Mouse (Mus musculus) left cerebral cortex, postnatal 10 days (tissue): ENCODE data around the gene Perm1. TPM values are rescaled to one million over a fixed set of nuclear protein-coding genes. Genes with fewer than 3 reads are reported as not detected.

Experiments used
- DNase-seq, 2 experiments: peaks; one replicate each; pipeline ENCODE4 v3.0.0; 2021 to 2022; ENCODE audit warnings: low spot score in 2 of 2, mixed read lengths in 1 of 2; ENCODE audit errors: extremely low spot score in 1 of 2
- intact Hi-C: fragments of 180-260 bp; cut with DNase I; formaldehyde crosslinking; loops from one replicate; pipeline ENCODE4 v1.15.1; 2025
- microRNA-seq: library from miRNA; unstranded; fragments of <30 nt; microRNA quantifications from one replicate; pipeline ENCODE4 v1.2.0, GENCODE M21; 2022
- total RNA-seq, 2 experiments: library from RNA; stranded (reverse); gene quantifications; 2 replicates each; pipeline ENCODE4 v1.2.3; 2021

Perm1 gene
- total RNA-seq, 2 experiments from 2014 or later: 0.22 to 0.28 TPM

DNA sequence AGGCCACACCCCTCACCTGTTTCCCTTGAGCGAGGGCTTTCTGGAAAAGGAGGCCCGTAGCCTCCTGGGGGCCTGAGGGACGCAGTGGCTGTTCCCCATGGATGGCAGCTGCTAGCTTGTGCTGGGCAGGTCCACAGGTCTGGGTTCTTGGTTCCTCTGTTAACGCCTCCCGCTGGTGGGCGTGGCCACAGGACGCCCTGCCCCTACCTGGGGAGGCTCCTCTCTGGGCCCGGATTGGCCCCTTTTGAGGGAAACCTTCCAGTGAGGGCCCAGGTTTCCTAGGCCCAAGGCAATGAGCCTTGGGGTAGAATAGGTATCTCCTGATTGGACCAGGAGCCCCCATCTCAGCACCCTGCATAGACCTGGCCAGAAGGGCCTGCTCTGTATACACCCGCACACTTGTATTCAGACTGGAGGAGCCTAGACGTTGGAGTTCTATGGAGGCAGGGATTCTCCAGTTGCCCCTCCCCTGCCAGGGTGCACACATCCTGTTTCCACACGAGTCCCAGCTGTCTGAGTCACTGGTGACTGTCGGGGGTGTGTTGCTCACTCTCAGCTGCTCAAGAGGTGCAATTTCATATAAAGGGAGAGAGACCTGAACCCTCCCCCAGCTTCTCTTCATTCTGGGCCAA lies 12.8 kb downstream of the Perm1 start:
- DNase-seq: no peak
- intact Hi-C loops: no loop called here

DNA sequence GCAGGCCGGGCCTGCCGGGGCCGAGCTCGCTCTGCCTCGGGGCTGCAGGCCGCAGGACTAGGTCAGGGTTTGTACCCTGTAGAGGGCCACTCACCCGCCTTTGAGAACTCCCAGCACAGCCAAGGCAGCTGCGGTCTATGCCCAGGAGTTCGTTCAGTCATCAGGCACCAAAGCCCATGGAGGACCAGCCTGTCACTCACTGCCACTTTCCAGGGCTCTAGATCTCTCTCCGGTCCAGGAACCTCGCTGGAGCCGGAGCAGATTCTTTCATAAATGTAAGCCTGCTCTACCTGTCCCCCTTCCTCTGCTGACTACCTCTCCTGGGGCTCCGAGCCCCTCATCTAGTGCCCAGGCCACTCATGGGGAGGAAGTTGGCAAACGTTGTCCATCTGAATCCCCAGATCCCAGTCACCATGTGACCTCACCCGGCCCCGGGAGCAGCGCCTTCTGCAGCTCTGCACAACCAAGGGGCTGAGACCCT lies 18.4 kb downstream of the Perm1 start:
- no peak for DNase-seq
- intact Hi-C loops: loop anchor here (2.0 kb wide), 1 partner anchor 37 kb away; the partner anchor contains the start of gene Agrn

DNA sequence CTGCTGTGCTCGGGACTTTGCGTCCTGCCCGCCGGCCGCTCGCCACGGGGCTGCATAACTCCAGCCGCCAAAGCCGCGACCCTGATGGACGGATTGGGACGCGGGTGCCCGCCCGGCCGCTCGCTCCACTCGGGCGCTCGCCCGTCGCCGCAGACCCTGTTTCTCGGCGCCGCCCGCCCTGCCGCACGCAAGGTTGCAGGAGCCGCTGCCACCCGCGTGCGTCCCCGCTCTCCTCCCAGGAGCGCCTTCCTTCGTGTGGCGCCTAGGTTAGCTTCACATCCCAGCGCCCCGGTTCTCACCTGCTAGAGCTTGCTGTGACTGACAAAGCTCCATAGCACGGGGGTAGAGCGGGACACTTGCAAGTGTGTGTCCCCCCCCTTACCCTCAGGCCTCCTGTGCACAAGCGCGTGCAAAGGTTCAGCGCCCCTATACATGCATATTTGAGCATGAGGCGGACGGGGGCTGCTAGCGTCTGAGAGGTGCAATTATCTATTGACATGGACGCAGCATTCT lies 19.1 kb downstream of the Perm1 start, which contains the start of gene Plekhn1:
TSS of gene Plekhn1 (minus strand) at position 157 of the 513 bp plus-strand sequence.
- intact Hi-C loops: loop anchor here (2.0 kb wide), 1 partner anchor 38 kb away; the partner anchor contains the start of gene Agrn
- DNase-seq: peak; percentile 66 to 89

DNA sequence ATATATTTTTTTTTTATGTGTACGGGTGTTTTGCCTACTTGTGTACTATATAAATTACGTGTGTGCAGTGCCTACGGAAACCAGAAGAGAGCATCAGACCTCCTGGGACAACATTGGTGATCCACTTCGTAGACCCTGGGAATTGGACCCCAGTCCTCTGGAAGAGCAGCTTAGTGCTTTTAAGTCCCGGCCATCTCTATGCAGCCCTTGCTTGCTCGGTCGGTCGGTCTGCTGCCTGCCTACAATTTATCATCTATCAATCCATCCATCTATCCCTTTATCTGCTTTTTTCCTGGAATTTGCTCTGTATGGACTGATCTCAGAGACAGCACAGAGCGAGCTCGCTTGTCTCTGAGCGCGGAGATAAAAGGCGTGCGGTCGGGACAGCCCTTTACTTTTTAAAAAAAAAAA lies 19.7 kb downstream of the Perm1 start:
- intact Hi-C loops: loop anchor here (2.0 kb wide), 1 partner anchor 39 kb away; the partner anchor contains the start of gene Agrn
- no peak for DNase-seq

DNA sequence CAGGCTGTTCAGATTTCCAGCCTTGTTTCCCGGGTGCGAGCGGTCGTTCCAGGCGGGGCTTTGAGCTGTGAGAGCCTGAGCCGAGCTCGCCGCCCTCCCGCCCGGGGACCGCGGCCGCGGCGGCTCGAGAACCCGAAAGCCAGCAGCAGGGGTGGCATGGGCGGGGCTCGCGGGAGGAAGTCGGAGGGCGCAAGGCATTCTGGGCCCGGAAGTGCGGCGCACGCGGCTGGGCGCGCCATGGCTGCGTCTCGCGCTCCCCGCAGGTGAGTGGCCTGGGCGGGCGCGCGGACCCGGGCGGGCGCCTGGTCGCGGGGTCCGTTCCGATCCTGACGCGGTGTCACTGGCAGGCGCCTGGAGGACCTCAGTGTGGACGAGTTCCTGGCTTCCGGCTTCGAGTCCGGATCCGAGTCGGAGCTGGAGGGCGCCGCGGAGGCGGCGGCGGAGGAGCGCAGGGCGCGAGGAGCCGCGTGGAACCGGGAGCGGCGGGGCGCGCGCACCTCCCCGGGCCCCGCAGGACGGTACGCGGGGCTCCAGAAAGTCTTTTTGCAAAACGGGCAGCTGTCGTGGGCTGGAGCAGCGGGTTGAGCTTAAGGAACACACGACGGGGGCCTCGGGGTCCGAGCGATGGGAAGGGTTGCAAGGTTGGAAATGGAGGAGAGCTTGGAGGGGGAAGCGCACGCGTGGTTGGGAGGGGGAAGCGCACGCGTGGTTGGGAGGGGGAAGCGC lies 20.3 kb downstream of the Perm1 start, which contains the start of gene Noc2l:
TSS of gene Noc2l (plus strand) at position 203 of the 726 bp plus-strand sequence.
- DNase-seq: peak; percentile 80 to 97
- intact Hi-C loops: loop anchor here (2.0 kb wide), 1 partner anchor 39 kb away; the partner anchor contains the start of gene Agrn

DNA sequence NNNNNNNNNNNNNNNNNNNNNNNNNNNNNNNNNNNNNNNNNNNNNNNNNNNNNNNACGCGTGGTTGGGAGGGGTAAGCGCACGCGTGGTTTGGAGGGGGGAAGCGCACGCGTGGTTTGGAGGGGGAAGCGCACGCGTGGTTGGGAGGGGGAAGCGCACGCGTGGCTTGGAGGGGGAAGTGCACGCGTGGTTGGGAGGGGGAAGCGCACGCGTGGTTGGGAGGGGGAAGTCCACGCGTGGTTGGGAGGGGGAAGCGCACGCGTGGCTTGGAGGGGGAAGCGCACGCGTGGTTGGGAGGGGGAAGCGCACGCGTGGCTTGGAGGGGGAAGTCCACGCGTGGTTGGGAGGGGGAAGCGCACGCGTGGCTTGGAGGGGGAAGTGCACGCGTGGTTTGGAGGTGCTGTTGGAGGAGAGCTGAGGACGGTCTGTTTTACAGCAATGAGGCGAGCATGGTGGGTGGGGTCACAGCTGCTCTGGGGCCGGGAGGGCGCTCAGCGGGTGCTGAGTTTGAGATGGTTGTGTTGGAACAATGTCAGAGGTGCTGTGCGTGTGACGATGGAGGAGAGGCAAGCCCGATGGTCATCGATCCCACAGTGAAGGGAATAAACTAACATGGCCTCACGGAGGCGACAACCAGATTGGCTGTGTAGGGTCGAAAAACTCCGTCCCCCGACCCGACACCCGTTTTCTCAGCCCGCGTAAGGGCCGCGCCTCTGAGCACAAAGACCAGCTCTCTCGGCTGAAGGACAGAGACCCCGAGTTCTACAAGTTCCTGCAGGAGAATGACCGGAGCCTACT lies 21.2 kb downstream of the Perm1 start:
- DNase-seq: no peak

DNA sequence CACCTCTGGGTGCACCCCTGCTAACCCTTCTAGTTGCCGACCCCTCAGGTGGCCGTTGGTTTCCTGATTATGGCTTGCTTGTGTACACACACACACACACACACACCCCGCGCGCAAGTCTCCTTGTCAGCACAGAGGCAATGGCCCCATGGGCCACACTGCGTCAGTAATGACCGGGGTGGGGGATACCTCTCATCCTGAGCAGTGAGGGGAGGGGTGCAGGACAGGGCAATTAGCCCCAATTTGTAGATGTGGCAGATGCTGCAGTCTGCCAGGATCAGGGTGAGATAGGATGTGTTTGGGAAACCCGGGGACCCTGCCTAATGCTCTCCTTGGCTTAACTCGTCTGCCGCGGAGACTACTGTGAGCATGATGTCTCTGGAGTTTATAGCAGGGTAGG lies 33.9 kb downstream of the Perm1 start:
- DNase-seq: no peak
- intact Hi-C loops: loop anchor here (1.0 kb wide), 1 partner anchor 10 kb away; no protein-coding TSS in a partner anchor

More for the DNA sequence above, 21.2 kb downstream of the Perm1 start:
- intact Hi-C loops: no loop called here

DNA sequence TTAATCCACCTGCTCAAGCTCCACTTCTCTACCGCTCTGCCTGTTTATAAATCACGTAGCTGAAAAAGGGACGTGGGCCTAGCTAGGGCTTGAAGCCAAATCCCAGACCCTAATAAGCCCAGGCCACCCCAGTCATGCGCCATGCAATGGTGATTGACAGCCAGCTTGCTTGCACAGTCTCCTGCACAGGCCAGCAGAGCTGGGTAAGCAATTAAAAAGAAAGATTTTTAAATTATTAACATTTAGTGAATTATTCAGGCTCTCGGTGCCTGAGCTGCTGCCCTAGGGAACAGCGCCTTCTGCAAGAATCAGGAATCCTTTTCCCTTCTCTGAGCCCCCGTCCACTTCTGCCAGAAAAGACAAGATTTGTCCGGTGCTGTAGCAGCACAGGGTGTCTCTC lies 35.4 kb downstream of the Perm1 start:
- no peak for DNase-seq
- intact Hi-C loops: no loop called here

DNA sequence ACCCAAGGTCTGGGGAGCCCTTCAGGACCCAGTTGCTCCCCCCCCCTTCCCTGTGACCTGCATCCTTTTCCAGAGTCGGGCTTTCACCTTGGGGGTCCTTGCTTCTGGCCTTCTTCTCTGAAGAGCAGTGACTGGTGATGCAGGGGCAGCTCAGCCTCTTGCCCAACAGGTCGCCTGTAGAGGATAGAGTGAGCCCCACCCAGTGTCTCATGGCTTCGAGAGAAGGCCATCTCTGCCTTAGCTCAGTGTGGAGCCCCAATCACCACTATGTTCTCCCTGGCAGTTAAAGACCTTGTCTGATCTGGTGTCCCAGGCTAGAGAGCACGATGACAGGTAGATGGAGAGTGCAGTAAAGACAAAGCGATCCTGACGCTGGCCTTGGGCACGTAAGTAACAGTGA lies 36.5 kb downstream of the Perm1 start:
- intact Hi-C loops: no loop called here
- DNase-seq: no peak

DNA sequence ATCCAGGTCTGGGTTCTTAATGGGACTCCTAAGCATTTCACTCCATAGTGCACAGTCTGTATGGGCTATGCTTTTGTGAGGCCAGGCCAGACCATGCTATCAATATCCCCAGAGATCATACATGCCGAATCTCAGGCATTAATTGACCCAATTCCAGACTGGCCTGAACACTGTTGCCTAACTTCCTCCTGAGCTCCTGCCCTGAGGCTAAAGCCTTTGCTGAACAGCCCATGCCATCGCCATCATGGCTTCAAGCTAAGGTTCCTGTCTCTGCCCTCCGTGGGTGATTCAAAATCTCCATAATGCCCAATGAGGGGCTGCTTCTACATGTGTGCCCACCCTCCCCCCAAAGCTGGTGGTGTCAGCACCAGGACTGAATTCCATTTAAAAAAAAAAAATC lies 37.0 kb downstream of the Perm1 start:
- intact Hi-C loops: no loop called here
- DNase-seq: no peak

DNA sequence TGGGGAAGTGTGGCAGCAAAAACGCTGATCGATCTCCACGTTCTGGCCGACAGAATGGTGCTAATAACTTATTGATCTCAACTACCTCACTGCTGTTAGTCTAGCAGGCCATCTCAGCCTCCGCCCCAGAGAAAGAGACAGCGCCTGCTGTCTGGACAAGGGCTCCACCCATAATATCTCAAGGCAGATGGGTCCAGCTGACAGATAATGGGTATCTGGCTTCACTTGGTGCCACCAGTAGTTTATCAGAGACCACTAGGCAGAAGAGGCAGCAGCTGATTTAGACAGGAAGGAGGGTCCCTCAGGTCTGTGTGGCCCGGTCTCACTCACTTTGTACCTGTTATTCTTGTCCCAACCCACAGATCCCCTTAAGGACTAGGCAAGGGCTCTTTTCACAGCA lies 37.4 kb downstream of the Perm1 start:
- no peak for DNase-seq
- intact Hi-C loops: no loop called here

DNA sequence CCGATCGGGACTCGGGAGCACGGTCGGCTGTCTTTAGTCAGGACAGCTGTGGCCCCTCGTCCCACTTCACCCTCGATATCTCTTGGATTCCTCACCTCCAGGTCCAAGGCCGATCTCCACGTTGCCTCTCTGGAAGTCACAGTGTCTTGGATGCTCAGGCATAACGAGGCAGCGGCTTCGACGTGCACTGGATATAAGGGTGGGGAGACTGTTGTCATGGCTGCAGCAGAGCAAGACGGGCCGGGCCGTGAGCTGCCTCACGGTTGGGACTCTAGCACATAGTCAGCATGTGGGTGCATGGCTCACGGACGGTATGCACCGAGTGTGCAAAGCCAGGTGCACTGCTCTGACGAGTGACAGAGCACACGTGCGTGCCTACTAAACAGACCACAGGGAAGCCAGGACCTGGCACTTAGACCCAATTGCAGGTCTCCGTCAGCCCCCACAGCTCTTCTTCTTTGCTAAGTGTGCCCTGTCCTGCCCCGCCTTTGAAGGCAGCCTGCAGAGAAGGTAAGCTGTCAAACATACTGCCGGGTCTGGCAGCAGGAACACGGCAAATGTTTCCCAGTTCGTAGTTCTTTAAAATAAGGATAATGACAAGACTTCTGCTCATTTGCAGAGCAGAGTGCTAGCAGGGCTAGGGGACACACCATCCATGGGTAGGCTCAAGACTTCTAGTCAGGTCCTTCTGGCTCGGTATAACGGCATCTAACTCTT lies 38.9 kb downstream of the Perm1 start:
- intact Hi-C loops: no loop called here

DNA sequence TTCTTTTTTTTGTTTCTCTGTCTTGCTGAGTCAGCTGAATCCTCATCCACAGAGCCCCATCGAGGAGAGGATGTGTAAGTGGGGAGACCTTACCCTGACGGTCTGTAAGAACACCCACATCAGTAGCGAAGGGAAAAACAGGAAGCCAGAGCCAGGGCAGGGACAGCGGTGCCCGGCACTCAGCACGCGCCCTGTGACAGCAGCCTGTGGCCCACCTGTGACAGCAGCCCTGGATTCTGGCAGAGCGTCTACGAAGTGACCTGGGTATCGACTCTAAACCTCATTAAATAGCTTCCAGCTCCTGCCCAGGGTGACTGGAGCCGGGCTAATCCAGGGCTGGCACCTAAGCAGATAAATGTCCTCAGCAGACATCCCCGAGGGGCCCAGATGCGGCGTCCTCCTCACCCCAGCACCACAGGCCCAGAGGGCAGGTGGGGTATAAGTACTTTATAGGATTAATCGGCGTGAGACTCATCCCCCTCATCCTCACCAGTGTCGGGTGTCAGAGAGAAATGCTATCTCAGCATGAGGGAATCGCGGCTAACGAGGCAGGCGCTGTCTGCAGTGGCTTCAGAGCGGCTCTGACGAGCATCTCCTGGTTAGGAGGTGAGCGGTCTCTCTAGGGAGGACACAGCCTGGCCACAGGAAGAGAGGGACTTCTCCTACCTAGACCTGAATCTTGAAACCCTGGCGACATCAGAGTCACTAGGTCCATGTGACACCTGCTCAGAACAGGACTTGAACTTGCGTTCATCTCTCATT lies 39.6 kb downstream of the Perm1 start, which contains the start of gene Samd11:
TSS of gene Samd11 (minus strand) at position 580 of the 762 bp plus-strand sequence.
- no peak for DNase-seq
- intact Hi-C loops: no loop called here

More for the DNA sequence above, 38.9 kb downstream of the Perm1 start:
- no peak for DNase-seq

Small RNAs within 50 kb of the gene (microRNA-seq; reads per million reads assigned to microRNA genes)
- gene Mir7658: 8.6 reads per million, percentile 28 among the genes with 10 or more reads in this experiment

Other genes with a start within 250 kb of the Perm1 start
- gene B3galt6, start 223.2 kb upstream of the Perm1 start, total RNA-seq: 10 to 100 TPM; 11.4 to 11.8 TPM
- gene Sdf4, start 223.0 kb upstream of the Perm1 start, total RNA-seq: 100 to 1,000 TPM; 136 to 139 TPM
- 1 to 10 TPM in 1 of 2 experiments, under 1 TPM in 1; 0.32 to 1.4 TPM for gene Tnfrsf4, start 202.0 kb upstream of the Perm1 start, total RNA-seq
- gene Tnfrsf18, start 189.7 kb upstream of the Perm1 start, total RNA-seq: not detected
- not detected for gene Ttll10, start 156.5 kb upstream of the Perm1 start, total RNA-seq
- gene 9430015G10Rik, start 105.9 kb upstream of the Perm1 start, total RNA-seq: 10 to 100 TPM; 26.5 to 27.9 TPM
- gene Rnf223, start 85.4 kb upstream of the Perm1 start, total RNA-seq: under 1 TPM; 0.22 to 0.34 TPM
- gene Agrn, start 18.4 kb upstream of the Perm1 start, total RNA-seq: 100 to 1,000 TPM; 237 to 253 TPM
- under 1 TPM; 0.49 to 0.79 TPM for gene Isg15, start 15.1 kb upstream of the Perm1 start, total RNA-seq
- 1 to 10 TPM; 3.2 to 4.2 TPM for gene AW011738, start 12.6 kb upstream of the Perm1 start, total RNA-seq
- gene Plekhn1, start 19.0 kb downstream of the Perm1 start, total RNA-seq: 10 to 100 TPM; 33.0 to 37.4 TPM
- 10 to 100 TPM; 61.8 to 63.1 TPM for gene Noc2l, start 20.1 kb downstream of the Perm1 start, total RNA-seq
- gene Samd11, start 39.8 kb downstream of the Perm1 start, total RNA-seq: 1 to 10 TPM; 5.2 to 5.4 TPM
- gene Vmn2r-ps159, start 115.2 kb downstream of the Perm1 start, total RNA-seq: not detected